Mouse (Mus musculus): ENCODE measurements around the gene Srsf6.

Srsf6 gene

DNA sequence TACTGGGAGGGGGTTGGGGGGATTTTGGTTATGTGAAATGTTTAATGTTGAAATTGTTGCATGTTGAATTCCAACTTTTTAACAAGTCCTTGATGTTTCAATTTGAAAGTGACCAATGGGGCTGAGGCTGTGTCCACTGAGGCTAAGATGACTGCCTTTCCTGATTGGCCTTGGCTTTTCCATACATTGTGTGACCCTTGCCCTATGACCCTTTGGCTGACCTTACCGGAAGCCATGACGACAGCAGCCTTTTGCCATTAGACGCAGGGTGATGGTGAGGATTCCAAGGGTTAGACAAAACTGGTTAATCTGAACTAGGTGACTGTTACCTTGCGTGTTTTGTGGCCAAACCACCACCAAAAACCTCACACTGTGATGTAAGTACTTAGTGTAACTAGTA lies 1.4 kb downstream of the Srsf6 start:
- DNase-seq, result no peak

DNA sequence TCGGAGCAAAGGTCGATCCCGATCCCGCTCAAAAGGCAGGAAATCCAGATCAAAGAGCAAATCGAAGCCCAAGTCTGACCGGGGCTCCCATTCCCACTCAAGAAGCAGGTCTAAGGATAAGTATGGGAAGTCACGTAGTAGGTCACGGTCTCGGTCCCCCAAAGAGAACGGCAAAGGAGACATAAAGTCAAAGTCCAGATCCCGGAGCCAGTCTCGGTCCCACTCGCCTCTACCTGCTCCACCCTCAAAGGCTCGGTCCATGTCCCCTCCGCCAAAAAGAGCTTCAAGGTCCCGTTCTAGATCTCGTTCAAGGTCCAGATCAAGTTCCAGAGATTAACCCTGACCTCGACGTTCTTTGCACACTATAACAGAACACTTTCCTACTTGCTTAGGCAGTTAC lies 3.1 kb downstream of the Srsf6 start:
- no peak for DNase-seq

DNA sequence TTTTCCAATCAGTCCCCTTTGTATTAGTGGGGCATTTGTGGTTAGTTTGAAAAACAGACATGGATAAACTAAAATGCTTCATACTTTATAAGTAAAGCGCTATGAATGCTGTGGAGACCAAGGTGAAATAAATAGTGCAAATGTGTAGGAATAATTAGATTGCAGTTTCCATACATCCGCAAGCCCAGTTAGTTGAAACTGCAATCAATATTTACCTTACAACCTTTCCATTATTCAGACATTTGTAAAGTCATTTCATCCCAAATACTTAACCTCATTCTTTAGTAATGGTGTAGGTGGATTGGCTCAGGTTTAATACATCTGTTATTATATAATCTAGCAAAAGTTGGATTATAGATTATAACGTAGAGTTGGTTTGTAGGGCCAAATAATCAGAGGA lies 4.4 kb downstream of the Srsf6 start:
- no peak for DNase-seq

DNA sequence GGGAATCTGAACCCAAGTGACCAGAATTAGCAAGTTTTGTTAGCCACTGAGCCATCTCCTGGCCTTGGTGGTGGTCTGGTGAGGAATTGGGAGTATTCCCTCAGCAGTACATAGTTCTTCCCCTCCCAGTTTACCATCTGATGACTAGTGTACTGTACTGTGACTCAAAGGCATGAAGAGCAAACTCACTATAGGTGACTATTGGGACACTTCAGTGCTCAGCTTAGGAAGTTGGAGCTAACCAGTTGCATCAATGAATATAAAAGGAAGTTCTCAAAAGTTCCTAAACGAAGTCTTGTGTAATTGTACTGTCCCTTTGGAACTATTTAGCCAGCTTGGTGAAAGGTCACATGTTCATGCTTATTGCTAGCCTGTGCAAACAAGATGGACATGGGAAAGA lies 8.2 kb downstream of the Srsf6 start:
- DNase-seq, result no peak

DNA sequence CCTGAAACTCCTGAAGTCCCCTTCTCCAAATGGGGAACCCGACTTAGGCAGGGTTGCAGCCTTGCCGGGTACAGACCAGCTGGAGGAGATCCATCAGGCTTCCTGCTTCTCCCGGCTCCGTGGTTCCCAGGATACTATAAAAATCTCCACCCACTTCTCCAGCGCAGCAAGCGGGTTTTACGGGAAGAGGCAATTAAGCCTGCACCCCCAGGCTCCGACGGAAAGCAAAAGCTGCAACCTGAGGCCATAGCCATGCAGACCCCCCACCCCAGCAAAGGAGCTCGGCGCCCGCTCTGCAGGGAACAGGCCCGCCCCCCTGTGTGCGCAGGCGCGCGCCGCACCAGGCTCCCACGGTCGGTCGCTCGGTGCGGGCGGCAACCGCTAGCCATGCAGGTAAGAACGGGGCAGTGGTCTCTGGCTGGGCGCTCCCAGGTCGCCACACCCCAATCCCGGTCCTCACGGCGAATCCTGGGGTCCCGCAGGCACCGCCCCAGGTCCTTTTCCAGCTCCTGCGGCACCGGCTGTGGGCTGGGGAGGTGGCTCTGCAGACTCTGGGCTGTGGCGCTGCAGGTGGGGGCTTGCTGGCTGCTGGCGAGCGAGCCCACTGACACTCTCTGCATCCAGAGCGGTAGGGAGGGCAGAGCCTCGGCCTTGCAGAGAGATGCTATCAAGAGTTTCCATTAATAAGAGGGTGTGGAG lies 12.0 kb downstream of the Srsf6 start, which contains the start of gene L3mbtl1:
Gene L3mbtl1, plus strand, starts transcription at position 325 of the 699 bp plus-strand sequence.
- peak; percentile 36 for DNase-seq

DNA sequence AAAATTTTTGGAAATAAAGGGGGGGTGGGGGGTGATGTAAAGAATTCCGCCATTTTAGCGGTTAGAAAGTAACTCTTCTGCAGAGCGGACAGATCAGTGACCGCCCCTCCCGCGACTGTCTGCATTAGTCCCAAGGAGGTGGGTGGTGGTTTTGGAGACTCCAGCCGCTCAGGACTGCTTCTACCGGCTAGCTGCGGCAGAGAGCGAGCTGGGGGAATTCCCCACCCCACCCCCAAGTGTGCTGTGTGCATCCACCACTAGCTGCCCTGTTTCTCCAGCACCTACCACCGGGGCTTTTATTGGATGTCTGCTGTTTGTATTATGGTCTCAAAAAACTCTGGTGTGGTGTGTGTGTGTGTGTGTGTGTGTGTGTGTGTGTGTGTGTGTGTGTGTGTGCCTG lies 12.6 kb downstream of the Srsf6 start:
- no peak for DNase-seq

DNA sequence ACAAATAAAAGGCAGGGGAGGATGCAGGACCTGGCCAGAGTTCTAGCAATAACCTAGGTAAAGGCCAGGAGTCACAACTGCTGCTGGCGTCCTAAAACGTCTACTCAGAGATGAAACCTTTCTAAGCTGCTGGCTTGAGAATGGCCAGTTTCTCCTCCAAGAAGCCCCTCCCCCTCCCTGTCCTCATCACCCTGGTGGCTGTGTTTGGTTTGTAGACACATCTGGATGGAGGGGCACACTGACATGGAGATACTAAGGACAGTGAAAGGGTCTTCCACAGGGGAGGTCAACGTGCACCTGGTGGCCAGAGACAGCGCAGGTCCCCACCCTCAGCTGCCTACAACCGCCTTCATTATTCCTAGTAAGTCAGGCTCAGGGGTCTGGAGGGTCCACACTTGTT lies 15.6 kb downstream of the Srsf6 start:
- DNase-seq, result no peak

DNA sequence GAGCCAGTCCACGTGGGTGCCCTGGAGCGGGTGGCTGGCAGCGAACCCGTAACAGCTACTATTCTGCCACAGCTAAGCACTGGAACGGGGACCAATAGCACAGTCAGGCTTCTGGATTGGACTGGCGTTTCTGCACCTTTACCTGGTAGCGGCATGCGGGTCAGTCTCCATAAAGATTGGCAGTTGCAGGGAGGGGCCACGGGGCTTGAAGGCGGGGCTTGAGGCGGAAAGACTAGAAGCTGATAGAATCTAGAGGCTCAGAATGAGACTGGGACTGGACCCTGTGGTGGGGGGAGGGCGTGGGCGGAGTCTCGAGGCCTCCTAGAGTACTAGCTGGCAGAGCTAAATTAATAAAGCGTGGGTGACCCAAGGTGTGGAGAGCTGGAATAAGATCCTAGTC lies 16.4 kb downstream of the Srsf6 start:
- DNase-seq, result peak; percentile 55

DNA sequence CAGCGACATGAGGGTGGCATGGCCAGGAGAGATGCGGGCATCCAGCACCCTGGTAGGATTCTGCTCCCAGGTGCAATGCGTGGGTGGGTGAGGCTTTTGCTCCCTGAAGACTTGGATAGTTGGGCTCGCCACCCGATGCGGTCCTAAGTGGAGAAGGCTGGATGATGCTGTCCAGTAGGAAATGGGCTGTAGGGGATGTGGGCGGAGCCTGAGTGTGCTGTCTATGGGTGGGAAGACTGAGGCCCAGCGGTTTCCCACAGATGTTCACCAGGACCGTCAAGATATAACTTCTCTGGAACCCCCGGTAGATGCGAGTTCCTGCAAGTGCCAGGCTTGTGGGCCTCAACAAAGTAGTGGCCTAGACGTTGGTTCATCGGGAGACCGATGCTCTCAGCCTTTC lies 16.9 kb downstream of the Srsf6 start:
- no peak for DNase-seq

DNA sequence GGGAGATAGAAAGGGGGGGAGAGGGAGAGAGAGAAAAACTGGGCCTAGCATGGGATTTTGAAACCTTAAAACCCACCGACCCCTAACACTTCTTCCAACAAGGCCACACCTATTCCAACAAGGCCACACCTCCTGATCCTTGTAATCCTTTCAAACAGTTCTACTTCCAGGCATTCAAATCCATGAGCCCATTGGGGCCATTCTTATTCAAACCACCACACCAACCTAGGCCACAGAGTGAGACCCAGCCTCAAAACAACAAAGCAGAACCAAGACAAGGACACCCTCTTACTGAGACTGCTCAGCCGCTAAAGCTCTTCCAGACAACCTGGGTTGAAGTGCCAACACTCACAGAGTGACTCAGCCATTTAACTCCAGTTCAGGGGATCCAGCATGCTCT lies 19.4 kb downstream of the Srsf6 start:
- no peak for DNase-seq

DNA sequence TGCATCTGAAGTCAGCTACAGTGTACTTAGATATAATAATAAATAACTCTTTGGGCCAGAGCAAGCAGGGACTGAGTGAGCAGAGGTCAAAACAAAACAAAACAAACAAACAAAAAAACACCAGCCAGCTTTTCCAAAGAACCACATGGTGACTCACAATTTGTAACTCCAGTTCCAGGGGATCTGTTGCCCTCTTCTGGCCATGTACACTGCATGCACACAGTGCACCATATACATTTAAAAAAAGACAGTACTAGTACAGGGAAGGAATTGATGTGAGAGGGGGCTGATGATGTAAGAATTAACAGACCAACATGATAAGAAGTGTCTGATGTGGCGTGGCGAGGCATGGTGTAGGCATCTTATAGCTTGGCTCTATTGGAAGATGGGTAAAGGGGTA lies 25.5 kb downstream of the Srsf6 start:
- DNase-seq, result no peak

DNA sequence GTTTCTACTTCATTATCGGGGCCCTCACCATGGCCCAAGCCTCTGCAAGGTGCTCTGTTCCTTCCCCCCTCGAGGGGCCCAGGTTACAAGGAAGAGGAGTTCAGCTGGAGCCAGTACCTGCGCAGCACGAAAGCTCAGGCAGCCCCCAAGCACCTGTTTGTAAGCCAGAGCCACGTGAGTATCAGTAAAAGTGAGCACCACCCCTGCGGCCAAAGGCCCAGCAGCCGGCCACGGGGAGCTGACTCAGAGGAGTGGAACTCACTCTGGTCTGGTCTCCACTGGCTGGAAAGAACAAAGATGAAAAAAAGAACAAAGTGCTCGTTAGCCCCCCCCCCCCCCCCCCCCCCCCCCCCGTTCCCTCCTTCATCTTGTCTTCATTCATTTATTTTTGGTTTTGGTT lies 30.0 kb downstream of the Srsf6 start:
- no peak for DNase-seq

DNA sequence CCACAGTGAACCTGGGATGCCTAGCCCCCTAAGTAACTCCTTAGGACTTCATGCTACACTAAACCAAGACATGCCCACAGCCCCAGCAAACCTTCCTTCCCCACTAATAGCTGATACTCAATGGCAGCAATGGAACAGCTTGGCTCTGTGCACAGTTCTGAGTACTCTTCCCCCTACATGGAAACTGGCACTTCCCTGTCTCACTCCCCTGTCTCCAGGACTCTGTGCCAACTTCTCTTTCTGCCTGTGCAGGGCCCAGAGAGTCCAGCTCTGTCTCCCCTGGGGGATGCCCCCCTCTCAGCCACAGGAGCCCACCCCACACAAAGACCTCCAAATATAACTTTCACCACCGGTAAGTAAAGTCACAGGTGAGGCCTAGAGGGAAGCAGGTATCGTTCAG lies 35.4 kb downstream of the Srsf6 start:
- no peak for DNase-seq

DNA sequence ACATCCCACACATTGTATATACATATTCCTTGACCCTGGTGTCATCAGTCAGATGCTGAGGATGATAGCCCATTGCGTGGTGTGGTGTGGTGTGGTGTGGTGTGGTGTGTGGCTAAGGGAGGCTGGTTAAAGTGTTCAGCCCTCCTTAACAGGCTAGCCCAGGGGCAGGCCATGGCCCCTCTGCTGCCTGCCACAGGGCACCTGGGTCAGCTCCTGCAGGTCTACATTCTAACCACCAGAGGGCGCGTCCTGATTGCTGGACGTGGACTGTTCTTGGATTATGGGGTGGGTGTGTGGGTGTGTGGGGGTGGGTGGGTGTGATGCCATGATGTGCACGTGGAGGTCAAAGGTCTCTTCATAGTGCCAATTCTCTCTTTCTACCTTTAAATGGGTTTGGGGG lies 37.0 kb downstream of the Srsf6 start:
- peak; percentile 54 for DNase-seq

DNA sequence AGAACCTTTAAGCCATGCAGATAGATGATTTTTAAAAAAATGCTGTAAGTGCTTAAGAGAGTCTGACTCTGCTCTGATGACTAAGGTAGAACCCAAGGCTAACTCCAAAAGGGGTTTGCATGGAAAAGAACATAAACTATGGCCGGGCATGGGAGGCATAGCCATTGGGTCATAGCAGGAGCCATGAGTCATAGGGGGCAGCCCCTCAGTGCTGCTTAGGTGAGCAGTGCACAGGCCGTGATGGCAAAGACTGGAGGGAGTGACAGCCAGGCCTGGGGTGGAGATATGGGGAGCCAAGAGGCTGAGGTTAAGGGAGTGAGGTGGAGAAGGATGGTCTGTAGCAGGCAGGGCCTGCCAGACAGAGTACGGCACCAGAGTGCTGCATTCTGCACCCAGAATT lies 37.8 kb downstream of the Srsf6 start:
- DNase-seq, result no peak

DNA sequence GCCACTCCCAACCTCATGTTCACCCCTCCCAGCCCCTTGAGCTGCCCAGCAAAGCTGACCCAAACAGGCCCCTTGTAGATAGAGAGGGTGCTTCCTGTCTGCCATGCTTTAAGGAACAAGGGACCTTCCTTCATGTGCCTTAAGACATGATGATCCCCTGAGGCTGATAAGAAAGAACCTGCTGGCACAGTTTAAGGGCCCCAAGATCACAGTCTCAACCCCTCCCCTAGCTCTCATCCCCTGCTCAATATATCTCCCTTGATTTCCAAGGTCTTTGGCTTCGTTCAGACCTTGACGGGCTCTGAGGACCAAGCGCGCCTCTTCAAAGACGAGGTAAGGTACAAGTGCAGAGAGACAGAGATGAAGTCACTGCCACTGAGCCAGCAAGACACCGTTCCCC lies 39.6 kb downstream of the Srsf6 start:
- DNase-seq, result no peak

DNA sequence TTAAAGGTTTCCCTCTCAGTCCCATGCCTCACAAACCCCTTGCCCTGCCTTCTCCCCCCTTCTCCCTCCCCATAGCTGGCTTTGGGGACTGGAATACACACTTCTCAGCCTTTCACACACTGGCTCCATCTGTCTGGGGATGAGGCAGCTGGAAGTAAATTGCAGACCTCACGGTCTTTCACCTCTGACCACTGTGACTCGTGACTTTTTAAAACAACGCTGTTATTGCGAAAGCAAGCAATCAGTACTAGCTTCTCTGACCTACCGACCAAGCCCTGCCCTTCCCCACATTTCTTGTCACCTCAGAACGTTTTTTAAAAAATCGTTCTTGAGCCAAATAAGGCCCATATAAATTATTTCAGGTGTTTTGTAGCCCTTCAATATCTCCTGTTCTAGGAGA lies 41.4 kb downstream of the Srsf6 start:
- no peak for DNase-seq

DNA sequence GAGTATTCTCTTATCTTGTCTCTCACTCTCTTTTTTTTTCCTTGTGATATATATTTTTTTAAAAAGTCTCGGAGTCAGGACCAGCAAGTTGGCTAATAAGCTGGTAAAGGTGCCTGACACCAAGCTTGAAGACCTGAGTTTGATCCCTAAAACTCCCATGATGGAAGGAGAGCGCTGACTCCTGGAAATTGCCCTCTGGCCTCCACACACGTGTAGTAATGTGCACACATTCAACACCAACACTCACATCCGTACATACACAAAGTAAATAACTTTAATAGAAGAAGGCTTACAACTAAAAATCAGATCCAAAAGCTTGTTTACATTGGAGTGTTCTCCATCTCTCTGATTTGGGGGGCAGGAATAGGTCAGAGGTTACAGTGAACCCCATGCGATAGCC lies 41.9 kb downstream of the Srsf6 start:
- no peak for DNase-seq

DNA sequence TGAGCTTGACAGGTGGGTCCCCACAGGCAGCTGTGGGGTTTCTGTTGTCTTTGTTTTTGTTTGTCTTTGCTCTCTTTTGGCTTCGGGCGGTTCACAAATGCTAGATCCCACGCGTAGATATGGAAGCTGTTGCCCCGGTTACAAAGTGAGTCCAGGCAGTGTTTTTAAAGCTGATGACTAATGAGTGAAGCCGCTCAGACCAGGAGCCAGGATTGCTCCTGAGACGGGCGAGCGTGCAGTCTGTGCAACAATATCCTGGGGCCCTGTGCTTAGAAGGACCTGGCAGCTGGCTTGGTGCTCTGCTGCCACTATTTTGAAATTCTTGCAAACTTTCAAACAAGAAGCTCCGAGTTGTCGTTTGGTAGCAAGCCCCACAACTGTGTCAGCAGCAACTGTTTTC lies 42.3 kb downstream of the Srsf6 start:
- no peak for DNase-seq

DNA sequence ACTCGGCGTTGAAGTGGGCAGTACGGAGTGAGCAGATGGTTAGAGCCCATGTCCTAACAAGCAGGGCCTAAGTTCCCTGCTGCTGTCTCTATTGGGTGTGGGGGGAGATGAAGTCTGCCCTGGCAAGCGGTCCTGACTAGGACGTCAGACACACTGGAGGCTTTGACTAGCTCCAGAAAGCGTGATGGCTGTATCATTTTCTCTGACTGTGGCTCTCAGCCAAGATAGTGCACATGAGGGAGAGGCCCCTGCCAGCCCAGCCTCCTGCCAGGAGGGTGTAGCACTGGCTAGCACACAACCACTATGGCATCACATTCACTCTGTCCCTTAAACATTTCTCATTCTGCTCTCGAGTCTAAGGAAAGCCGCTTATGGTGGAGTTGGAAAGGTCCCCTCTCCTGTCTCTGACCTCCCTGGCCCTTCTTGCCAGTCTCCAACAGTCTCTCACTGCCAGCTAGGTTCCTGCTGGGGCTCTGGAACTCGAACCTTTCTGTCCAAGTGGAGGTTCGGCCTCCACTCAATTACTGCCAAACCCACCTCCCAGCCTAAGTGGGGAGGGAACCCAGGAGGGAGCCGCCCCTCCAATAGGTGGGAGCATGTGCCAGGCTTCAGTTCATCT lies 43.9 kb downstream of the Srsf6 start:
- DNase-seq, result no peak

DNA sequence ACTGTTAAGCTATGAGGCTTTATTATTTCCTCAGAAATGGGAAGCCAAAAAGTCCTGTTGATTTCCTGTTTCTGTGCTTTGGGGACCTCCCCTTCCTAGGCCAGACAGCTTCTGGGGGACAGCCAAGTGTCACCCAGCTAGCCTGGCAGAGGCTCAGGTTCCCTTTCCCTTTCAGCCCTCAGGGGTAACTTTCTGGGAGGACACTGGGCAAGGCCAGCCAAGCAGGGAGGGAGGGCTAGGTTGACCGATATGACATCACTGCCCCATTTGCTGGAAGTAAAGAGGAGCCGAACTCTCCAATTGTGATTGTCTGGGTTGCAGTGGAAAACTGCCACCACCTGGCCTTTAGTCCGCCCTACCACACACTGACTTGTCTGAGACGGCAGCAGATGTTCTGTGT lies 44.7 kb downstream of the Srsf6 start:
- peak; percentile 71 for DNase-seq

DNA sequence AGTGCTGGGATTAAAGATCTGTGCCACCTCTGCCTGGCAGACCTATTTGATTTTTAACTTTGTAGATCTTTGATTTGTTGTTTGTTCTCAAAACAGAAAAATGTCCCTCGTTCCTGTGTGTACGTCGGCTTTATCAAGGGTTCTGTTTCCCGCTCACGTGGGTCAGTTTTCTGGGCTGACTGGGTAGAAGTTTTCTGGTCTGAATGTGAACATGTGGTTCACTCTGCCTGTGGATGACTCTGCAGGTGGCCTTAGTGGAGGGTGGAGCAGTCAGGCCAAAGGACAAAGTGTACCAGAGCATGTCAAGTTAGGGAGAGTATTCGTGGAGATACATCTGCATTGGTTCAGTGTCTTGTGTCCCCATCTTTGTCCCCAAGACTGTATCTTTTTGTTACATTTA lies 53.1 kb downstream of the Srsf6 start:
- peak; percentile 55 for DNase-seq

DNA sequence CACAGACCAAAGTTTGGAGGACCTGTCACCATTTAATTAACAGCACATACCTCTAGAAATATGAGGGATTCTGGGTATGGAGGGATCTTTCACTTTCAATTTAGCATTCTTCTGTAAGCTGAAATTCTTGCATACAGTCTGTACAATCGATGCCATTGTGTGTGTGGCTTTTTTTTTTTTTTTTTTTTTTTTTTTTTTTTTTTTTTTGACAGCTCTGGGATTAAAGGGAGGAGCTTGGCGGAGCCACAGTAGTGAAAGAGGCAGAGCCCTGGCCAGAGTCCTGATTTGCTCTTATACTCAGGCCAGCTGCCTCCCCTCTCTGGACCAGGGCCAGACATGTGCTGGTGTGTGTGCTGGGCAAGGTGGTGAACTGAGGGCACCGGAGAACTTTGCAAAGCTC lies 54.6 kb downstream of the Srsf6 start:
- peak; percentile 93 for DNase-seq

Data from kidney, postnatal 14 days (tissue).